Mouse (Mus musculus) layer of hippocampus, postnatal 10 days (tissue): ENCODE data around the gene Caly. TPM values are rescaled to one million over a fixed set of nuclear protein-coding genes. Genes with fewer than 3 reads are reported as not detected.

Experiments used
- DNase-seq, 2 experiments: peaks; one replicate each; pipeline ENCODE4 v3.0.0; 2021; ENCODE audit warnings: low spot score in 2 of 2
- total RNA-seq, 2 experiments: library from RNA; stranded (reverse); gene quantifications; 2 replicates each; pipeline ENCODE4 v1.2.3; 2021

Caly gene
- total RNA-seq, 2 experiments from 2014 or later, result 247 to 252 TPM

GRCm38 (mm10) chr7:140090601-140091000 lies 8.3 kb upstream of the Caly start:
- no peak for DNase-seq

GRCm38 (mm10) chr7:140081408-140082241 lies 723 bp downstream of the Caly start:
- peak; percentile 41 to 53 for DNase-seq

GRCm38 (mm10) chr7:140080503-140081156 lies 1.7 kb downstream of the Caly start:
- peak; percentile 86 to 87 for DNase-seq

- DNase-seq, result peak; percentile 78 to 83
Measured at GRCm38 (mm10) chr7:140078711-140079110, 3.6 kb downstream of the Caly start.

GRCm38 (mm10) chr7:140077698-140078097 lies 4.7 kb downstream of the Caly start:
- DNase-seq, result no peak

- no peak for DNase-seq
Measured at GRCm38 (mm10) chr7:140070042-140070711, 12.2 kb downstream of the Caly start.

GRCm38 (mm10) chr7:140067397-140067796 lies 15.0 kb downstream of the Caly start:
- no peak for DNase-seq

GRCm38 (mm10) chr7:140063092-140063491 lies 19.3 kb downstream of the Caly start:
- DNase-seq, result peak; percentile 83 to 85

- DNase-seq, result peak; percentile 55 to 57
Measured at GRCm38 (mm10) chr7:140062307-140062706, 20.0 kb downstream of the Caly start.

- DNase-seq, result no peak
Measured at GRCm38 (mm10) chr7:140061832-140062130, 20.6 kb downstream of the Caly start.

GRCm38 (mm10) chr7:140060936-140061831 lies 21.2 kb downstream of the Caly start:
- DNase-seq, result no peak

- no peak for DNase-seq
Measured at GRCm38 (mm10) chr7:140059601-140060000, 22.7 kb downstream of the Caly start.

GRCm38 (mm10) chr7:140058528-140058927 lies 23.8 kb downstream of the Caly start:
- no peak for DNase-seq

- DNase-seq, result no peak
Measured at GRCm38 (mm10) chr7:140057413-140058407, 24.6 kb downstream of the Caly start.

- DNase-seq, result no peak
Measured at GRCm38 (mm10) chr7:140054124-140054523, 28.2 kb downstream of the Caly start.

GRCm38 (mm10) chr7:140049115-140049689 lies 33.1 kb downstream of the Caly start:
- DNase-seq, result peak in 1 of 2 experiments; percentile 37

- DNase-seq, result no peak
Measured at GRCm38 (mm10) chr7:140048361-140049114, 33.8 kb downstream of the Caly start, which contains the start of gene Msx3. Msx3 (minus strand) TSS chr7:140049089.

- DNase-seq, result no peak
Measured at GRCm38 (mm10) chr7:140047811-140048311, 34.5 kb downstream of the Caly start.
